Mouse (Mus musculus): ENCODE results near the gene Epn2. TPM values are rescaled to one million over a fixed set of nuclear protein-coding genes. Genes with fewer than 3 reads are reported as not detected.

The Epn2 gene
- polyA plus RNA-seq, 1 experiment from 2014 or later, result 2.8 TPM

DNA sequence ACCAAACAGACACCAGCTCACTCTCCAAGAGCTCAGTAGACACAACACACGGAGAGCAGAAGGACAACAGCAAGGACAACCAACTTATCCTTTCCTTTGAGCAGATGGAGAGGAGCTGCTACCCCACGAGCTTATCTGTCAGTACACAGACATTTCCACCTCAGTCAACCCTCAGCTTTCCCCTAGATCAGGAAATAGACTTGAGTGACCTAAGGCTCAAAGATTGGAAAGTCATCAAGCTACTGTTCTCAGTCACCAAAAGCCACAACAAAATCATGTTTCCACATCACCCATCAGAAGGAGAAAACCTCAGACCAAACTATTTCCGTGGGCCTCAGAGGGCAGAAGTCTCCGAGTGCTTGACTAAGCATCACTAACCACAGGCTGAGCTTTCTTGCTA, 15.5 kb downstream of the Epn2 start:
- Histone ChIP-seq H3K27ac (ENCODE audit: low read length) (no peak overlapping the region), H3K4me3 (ENCODE audit: low read depth, low read length) (no peak overlapping the region), H3K4me2 (ENCODE audit: low read depth, low read length) (no peak overlapping the region), H3K27me3 (ENCODE audit: control insufficient read depth, insufficient read depth, low read depth, low read length) (no peaks in the 10 kb centered on the region; the same call in 1 of the 2 replicates), H3K9me3 (replicated peaks; ENCODE audit: control insufficient read depth, low read length) (no peaks in the 10 kb centered on the region), H3K9ac (ENCODE audit: low read depth, low read length) (no peak overlapping the region), H3K36me3 (ENCODE audit: control insufficient read depth, insufficient read depth) (no peaks in the 10 kb centered on the region), H3K4me1 (ENCODE audit: control insufficient read depth, low read depth, low read length) (no peaks in the 10 kb centered on the region)
- no peak for ATAC-seq (ENCODE audit: low read depth)
- 5% methylated on average over 4 of the region's 4 CpGs for WGBS (ENCODE audit: insufficient replicate concordance)

- H3K9me3 ChIP-seq (replicated peaks; ENCODE audit: control insufficient read depth, low read length), result no peaks in the 10 kb centered on the region
- H3K4me2 ChIP-seq (ENCODE audit: low read depth, low read length), result no peak overlapping the region
- no peak overlapping the region for H3K9ac ChIP-seq (ENCODE audit: low read depth, low read length)
- no peak for ATAC-seq (ENCODE audit: low read depth)
- no peaks in the 10 kb centered on the region for H3K36me3 ChIP-seq (ENCODE audit: control insufficient read depth, insufficient read depth)
- no peaks in the 10 kb centered on the region; the same call in 1 of the 2 replicates for H3K27me3 ChIP-seq (ENCODE audit: control insufficient read depth, insufficient read depth, low read depth, low read length)
- no peak overlapping the region for H3K4me3 ChIP-seq (ENCODE audit: low read depth, low read length)
- WGBS (ENCODE audit: insufficient replicate concordance), result 19% methylated on average over 5 of the region's 5 CpGs
- H3K4me1 ChIP-seq (ENCODE audit: control insufficient read depth, low read depth, low read length), result no peaks in the 10 kb centered on the region
- no peak overlapping the region for H3K27ac ChIP-seq (ENCODE audit: low read length)
Observed at GRCm38 (mm10) chr11:61562421-61562820, 17.1 kb downstream of the Epn2 start.

- Histone ChIP-seq H3K27ac (ENCODE audit: low read length) (no peak overlapping the region), H3K4me1 (ENCODE audit: control insufficient read depth, low read depth, low read length) (no peaks in the 10 kb centered on the region), H3K9me3 (replicated peaks; ENCODE audit: control insufficient read depth, low read length) (no peaks in the 10 kb centered on the region), H3K27me3 (ENCODE audit: control insufficient read depth, insufficient read depth, low read depth, low read length) (no peaks in the 10 kb centered on the region; the same call in 1 of the 2 replicates), H3K4me3 (ENCODE audit: low read depth, low read length) (no peak overlapping the region), H3K36me3 (ENCODE audit: control insufficient read depth, insufficient read depth) (no peaks in the 10 kb centered on the region), H3K4me2 (ENCODE audit: low read depth, low read length) (no peak overlapping the region), H3K9ac (ENCODE audit: low read depth, low read length) (no peak overlapping the region)
- 50% methylated on average over 5 of the region's 5 CpGs for WGBS (ENCODE audit: insufficient replicate concordance)
- ATAC-seq (ENCODE audit: low read depth), result no peak
Observed at GRCm38 (mm10) chr11:61559572-61559971, 19.9 kb downstream of the Epn2 start.

- no peaks in the 10 kb centered on the region for H3K4me1 ChIP-seq (ENCODE audit: control insufficient read depth, low read depth, low read length)
- ATAC-seq (ENCODE audit: low read depth), result no peak
- H3K36me3 ChIP-seq (ENCODE audit: control insufficient read depth, insufficient read depth), result no peaks in the 10 kb centered on the region
- no peak overlapping the region for H3K27ac ChIP-seq (ENCODE audit: low read length)
- 40% methylated on average over 3 of the region's 3 CpGs for WGBS (ENCODE audit: insufficient replicate concordance)
- no peaks in the 10 kb centered on the region for H3K9me3 ChIP-seq (replicated peaks; ENCODE audit: control insufficient read depth, low read length)
- no peaks in the 10 kb centered on the region for H3K27me3 ChIP-seq (ENCODE audit: control insufficient read depth, insufficient read depth, low read depth, low read length)
- no peak overlapping the region for H3K9ac ChIP-seq (ENCODE audit: low read depth, low read length)
- H3K4me2 ChIP-seq (ENCODE audit: low read depth, low read length), result no peak overlapping the region
- no peak overlapping the region for H3K4me3 ChIP-seq (ENCODE audit: low read depth, low read length)
Observed at GRCm38 (mm10) chr11:61553015-61553754, 26.3 kb downstream of the Epn2 start.

- Histone ChIP-seq H3K4me1 (ENCODE audit: control insufficient read depth, low read depth, low read length) (no peaks in the 10 kb centered on the region), H3K36me3 (ENCODE audit: control insufficient read depth, insufficient read depth) (no peaks in the 10 kb centered on the region)
Observed at GRCm38 (mm10) chr11:61550631-61551030, 28.9 kb downstream of the Epn2 start.

DNA sequence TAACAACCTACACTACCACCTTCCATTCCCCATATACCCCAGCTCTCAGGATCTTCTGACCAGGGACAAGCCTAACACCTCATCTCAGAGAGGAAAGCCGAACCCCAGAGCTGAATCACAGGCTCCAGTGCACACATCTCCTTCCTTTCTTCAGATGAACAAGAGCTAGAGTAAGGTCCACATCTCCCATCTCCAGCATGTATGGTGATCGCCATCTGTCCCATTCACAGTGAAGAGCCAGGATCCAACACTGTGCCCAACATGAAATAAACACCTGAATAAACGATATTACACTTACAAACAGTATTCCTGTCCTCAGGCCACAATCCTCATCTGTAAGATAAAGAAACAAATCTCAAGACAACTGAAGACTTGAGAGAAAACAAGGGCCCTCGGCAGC, 31.8 kb downstream of the Epn2 start:
- no peak for ATAC-seq (ENCODE audit: low read depth)
- H3K9ac ChIP-seq (ENCODE audit: low read depth, low read length), result no peak overlapping the region
- H3K27ac ChIP-seq (ENCODE audit: low read length), result no peak overlapping the region
- H3K9me3 ChIP-seq (replicated peaks; ENCODE audit: control insufficient read depth, low read length), result no peaks in the 10 kb centered on the region
- H3K36me3 ChIP-seq (ENCODE audit: control insufficient read depth, insufficient read depth), result no peaks in the 10 kb centered on the region
- H3K4me1 ChIP-seq (ENCODE audit: control insufficient read depth, low read depth, low read length), result no peaks in the 10 kb centered on the region
- no peak overlapping the region for H3K4me3 ChIP-seq (ENCODE audit: low read depth, low read length)
- 56% methylated on average over 4 of the region's 4 CpGs for WGBS (ENCODE audit: insufficient replicate concordance)
- no peak overlapping the region for H3K4me2 ChIP-seq (ENCODE audit: low read depth, low read length)
- H3K27me3 ChIP-seq (ENCODE audit: control insufficient read depth, insufficient read depth, low read depth, low read length), result no peaks in the 10 kb centered on the region

More at GRCm38 (mm10) chr11:61550631-61551030, 28.9 kb downstream of the Epn2 start:
- Histone ChIP-seq H3K4me2 (ENCODE audit: low read depth, low read length) (no peak overlapping the region), H3K9ac (ENCODE audit: low read depth, low read length) (no peak overlapping the region), H3K27ac (ENCODE audit: low read length) (no peak overlapping the region), H3K4me3 (ENCODE audit: low read depth, low read length) (no peak overlapping the region), H3K9me3 (replicated peaks; ENCODE audit: control insufficient read depth, low read length) (no peaks in the 10 kb centered on the region), H3K27me3 (ENCODE audit: control insufficient read depth, insufficient read depth, low read depth, low read length) (no peaks in the 10 kb centered on the region)
- ATAC-seq (ENCODE audit: low read depth), result no peak

GRCm38 (mm10) chr11:61546452-61546851, 33.0 kb downstream of the Epn2 start:
- no peak overlapping the region for H3K4me3 ChIP-seq (ENCODE audit: low read depth, low read length)
- H3K9ac ChIP-seq (ENCODE audit: low read depth, low read length), result no peak overlapping the region
- ATAC-seq (ENCODE audit: low read depth), result no peak
- H3K9me3 ChIP-seq (replicated peaks; ENCODE audit: control insufficient read depth, low read length), result no peaks in the 10 kb centered on the region
- H3K27me3 ChIP-seq (ENCODE audit: control insufficient read depth, insufficient read depth, low read depth, low read length), result no peaks in the 10 kb centered on the region
- no peak overlapping the region for H3K4me2 ChIP-seq (ENCODE audit: low read depth, low read length)
- WGBS (ENCODE audit: insufficient replicate concordance), result 70% methylated on average over 10 of the region's 10 CpGs
- no peak overlapping the region for H3K27ac ChIP-seq (ENCODE audit: low read length)
- H3K36me3 ChIP-seq (ENCODE audit: control insufficient read depth, insufficient read depth), result no peaks in the 10 kb centered on the region
- no peaks in the 10 kb centered on the region for H3K4me1 ChIP-seq (ENCODE audit: control insufficient read depth, low read depth, low read length)

DNA sequence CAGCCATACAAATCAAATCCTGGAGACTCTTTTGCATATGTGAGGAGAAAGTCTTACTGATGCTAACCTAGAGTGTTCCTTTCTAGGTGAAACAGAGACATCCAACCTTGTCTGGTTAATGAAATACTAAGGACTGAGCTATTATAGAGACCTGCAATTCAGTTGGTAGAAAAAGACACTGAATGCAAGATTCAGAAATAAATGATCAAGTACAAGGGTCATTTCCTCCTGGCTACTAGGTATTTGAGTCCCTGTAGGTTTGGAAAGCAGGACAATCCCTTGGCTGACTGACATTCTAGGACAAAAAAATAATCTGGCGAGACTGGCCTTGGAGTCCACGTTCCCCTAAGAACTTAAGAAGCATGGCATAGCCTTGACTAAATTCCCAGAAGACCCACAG, 33.9 kb downstream of the Epn2 start:
- 48% methylated on average over 2 of the region's 2 CpGs for WGBS (ENCODE audit: insufficient replicate concordance)
- Histone ChIP-seq H3K9me3 (replicated peaks; ENCODE audit: control insufficient read depth, low read length) (no peaks in the 10 kb centered on the region), H3K27me3 (ENCODE audit: control insufficient read depth, insufficient read depth, low read depth, low read length) (no peaks in the 10 kb centered on the region), H3K36me3 (ENCODE audit: control insufficient read depth, insufficient read depth) (no peaks in the 10 kb centered on the region), H3K4me1 (ENCODE audit: control insufficient read depth, low read depth, low read length) (no peaks in the 10 kb centered on the region), H3K4me3 (ENCODE audit: low read depth, low read length) (no peak overlapping the region), H3K4me2 (ENCODE audit: low read depth, low read length) (no peak overlapping the region), H3K9ac (ENCODE audit: low read depth, low read length) (no peak overlapping the region), H3K27ac (ENCODE audit: low read length) (no peak overlapping the region)
- ATAC-seq (ENCODE audit: low read depth), result no peak

DNA sequence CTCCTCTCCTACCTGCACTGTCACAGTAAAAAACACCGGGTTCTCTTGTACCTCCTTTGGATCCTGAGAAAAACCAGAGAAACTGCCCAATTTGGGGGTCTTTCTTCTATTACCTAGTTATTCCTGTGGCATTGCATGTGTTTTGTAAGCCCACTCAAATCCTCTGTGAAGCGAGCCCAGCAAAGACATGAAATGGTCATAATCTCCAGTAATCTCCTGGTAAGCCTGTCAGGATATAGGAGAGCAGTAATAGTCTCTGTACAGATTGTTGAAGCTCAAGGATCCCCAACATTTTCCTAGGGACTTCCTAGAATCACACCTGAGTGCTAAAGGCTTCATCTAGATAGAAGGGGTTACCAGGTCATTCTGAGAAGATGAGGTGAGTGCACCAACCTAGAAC, 38.4 kb downstream of the Epn2 start:
- Histone ChIP-seq H3K4me1 (ENCODE audit: control insufficient read depth, low read depth, low read length) (no peaks in the 10 kb centered on the region), H3K36me3 (ENCODE audit: control insufficient read depth, insufficient read depth) (no peaks in the 10 kb centered on the region), H3K4me3 (ENCODE audit: low read depth, low read length) (no peak overlapping the region), H3K4me2 (ENCODE audit: low read depth, low read length) (no peak overlapping the region), H3K27me3 (ENCODE audit: control insufficient read depth, insufficient read depth, low read depth, low read length) (no peaks in the 10 kb centered on the region), H3K9ac (ENCODE audit: low read depth, low read length) (no peak overlapping the region), H3K27ac (ENCODE audit: low read length) (no peak overlapping the region), H3K9me3 (replicated peaks; ENCODE audit: control insufficient read depth, low read length) (no peaks in the 10 kb centered on the region)
- WGBS (ENCODE audit: insufficient replicate concordance), result 64% methylated on average over 2 of the region's 2 CpGs
- ATAC-seq (ENCODE audit: low read depth), result no peak
